Mouse (Mus musculus) stomach, postnatal 0 days (tissue): Measurements from ENCODE around the gene Noa1. TPM values are rescaled to one million over a fixed set of nuclear protein-coding genes. Genes with fewer than 3 reads are reported as not detected.
A peak's percentile ranks its signal among the peaks of the same experiment; 100 is the strongest.

Experiments used
- ATAC-seq: fragments of 200-750 bp; cut with Nextera tagmentation; 2 replicates; pipeline ENCODE4 v1.8.0; 2017; ENCODE audit not compliant: low FRiP score, low TSS enrichment
- DNase-seq: peaks from one replicate; pipeline ENCODE4 v3.0.0-alpha.2; 2016; ENCODE audit warnings: low spot score
- H3K27ac ChIP-seq: fragments of 300-500 bp; sonication (generic); replicated peaks from 2 replicates; pipeline ENCODE4 v1.5.1; 2014; ENCODE audit warnings: mild to moderate bottlenecking, control low read depth
- H3K27me3 ChIP-seq: fragments of 300-500 bp; sonication (generic); 2 replicates; pipeline ENCODE4 v1.6.1; 2014; ENCODE audit warnings: low read length; ENCODE audit not compliant: control insufficient read depth, insufficient read depth
- H3K36me3 ChIP-seq: fragments of 300-500 bp; sonication (generic); 2 replicates; pipeline ENCODE4 v1.6.1; 2014; ENCODE audit warnings: low read length, mixed read lengths; ENCODE audit not compliant: control insufficient read depth, insufficient read depth
- H3K4me1 ChIP-seq: fragments of 300-500 bp; sonication (generic); replicated peaks from 2 replicates; pipeline ENCODE4 v1.6.1; 2014; ENCODE audit warnings: antibody characterized with exemption; ENCODE audit not compliant: control insufficient read depth, insufficient read depth
- H3K4me2 ChIP-seq: fragments of 300-500 bp; sonication (generic); replicated peaks from 2 replicates; pipeline ENCODE4 v1.6.1; 2014; ENCODE audit warnings: low read depth, mild to moderate bottlenecking, control low read depth, moderate library complexity
- H3K4me3 ChIP-seq: fragments of 300-500 bp; sonication (generic); 2 replicates; pipeline ENCODE4 v1.5.1; 2014; ENCODE audit warnings: low read depth, low read length, control low read depth
- H3K9ac ChIP-seq: fragments of 300-500 bp; sonication (generic); 2 replicates; pipeline ENCODE4 v1.6.1; 2014; ENCODE audit warnings: mild to moderate bottlenecking, low read length, control low read depth, mixed read lengths
- H3K9me3 ChIP-seq: fragments of 300-500 bp; sonication (generic); 2 replicates; pipeline ENCODE4 v1.6.1; 2016; ENCODE audit warnings: low read length; ENCODE audit not compliant: control insufficient read depth
- CTCF ChIP-seq: IDR thresholded peaks from 2 replicates; pipeline ENCODE4 v1.5.1; 2016; ENCODE audit warnings: antibody characterized with exemption, low read depth, mild to moderate bottlenecking, moderate library complexity
- EP300 ChIP-seq: optimal IDR thresholded peaks from 2 replicates; pipeline ENCODE3; 2016; ENCODE audit warnings: antibody characterized with exemption
- WGBS: fragments of 180-500 bp; shearing (Covaris S2); extraction: QIAGEN DNeasy Blood & Tissue Kit; methylation state at CpG from one replicate; pipeline ENCODE4 v1.1.7; 2014; 5-methylcytosine and 5-hydroxymethylcytosine counted together
- polyA plus RNA-seq: library from polyadenylated mRNA; unstranded; fragments of >200 nt; fragmentation: Nextera tagmentation; extraction: Ambion mirVana; gene quantifications from 2 replicates; pipeline ENCODE4 v1.2.1, GENCODE M21; 2015

Gene Noa1
- polyA plus RNA-seq, 1 experiment from 2014 or later, result 16.3 TPM

- DNase-seq, result no peak
- no peak for ATAC-seq
- peaks cover 6% of the 10 kb centered on the region; the same call in 1 of the 2 replicates for H3K36me3 ChIP-seq
- no peak overlapping the region for H3K27ac ChIP-seq
- no peaks in the 10 kb centered on the region for H3K4me1 ChIP-seq
- TF ChIP-seq CTCF (peak; percentile 56), EP300 (no peak)
- WGBS, result 73% methylated on average over 8 of the region's 8 CpGs
- no peaks in the 10 kb centered on the region for H3K27me3 ChIP-seq
- H3K4me3 ChIP-seq, result no peak overlapping the region
- no peak overlapping the region for H3K9ac ChIP-seq
- H3K4me2 ChIP-seq, result no peak overlapping the region
- H3K9me3 ChIP-seq, result no peaks in the 10 kb centered on the region
Measured at GRCm38 (mm10) chr5:77269399-77269798, 40.5 kb downstream of the Noa1 start.

- Histone ChIP-seq H3K4me3 (no peak overlapping the region), H3K27me3 (no peaks in the 10 kb centered on the region), H3K36me3 (peaks cover 6% of the 10 kb centered on the region; the same call in 1 of the 2 replicates), H3K9me3 (no peaks in the 10 kb centered on the region), H3K4me1 (no peaks in the 10 kb centered on the region), H3K9ac (no peak overlapping the region), H3K4me2 (no peak overlapping the region), H3K27ac (no peak overlapping the region)
- DNase-seq, result no peak
- TF ChIP-seq CTCF, result no peak
- TF ChIP-seq EP300, result no peak
- whole genome bisulfite sequencing, result 95% methylated on average over 30 of the region's 30 CpGs
- ATAC-seq, result no peak
Measured at GRCm38 (mm10) chr5:77267957-77268624, 41.8 kb downstream of the Noa1 start.

GRCm38 (mm10) chr5:77267441-77267840, 42.4 kb downstream of the Noa1 start:
- Histone ChIP-seq H3K9me3 (no peaks in the 10 kb centered on the region), H3K4me1 (no peaks in the 10 kb centered on the region), H3K27ac (no peak overlapping the region), H3K4me3 (peak overlapping the region; percentile 95), H3K27me3 (no peaks in the 10 kb centered on the region), H3K9ac (no peak overlapping the region), H3K4me2 (peak overlapping the region; percentile 75), H3K36me3 (peaks cover 3% of the 10 kb centered on the region; the same call in 1 of the 2 replicates)
- TF ChIP-seq EP300 (no peak), CTCF (no peak)
- 67% methylated on average over 4 of the region's 4 CpGs for WGBS
- no peak for DNase-seq
- no peak for ATAC-seq

GRCm38 (mm10) chr5:77266886-77267401, 42.9 kb downstream of the Noa1 start:
- no peak for TF ChIP-seq EP300
- TF ChIP-seq CTCF, result no peak
- peak overlapping the region; percentile 75 for H3K4me2 ChIP-seq
- peak overlapping the region; percentile 97 for H3K27ac ChIP-seq
- peak overlapping the region; percentile 95 for H3K4me3 ChIP-seq
- DNase-seq (no peak), ATAC-seq (no peak)
- H3K4me1 ChIP-seq, result no peaks in the 10 kb centered on the region
- WGBS, result 1% methylated on average over 11 of the region's 11 CpGs
- H3K9ac ChIP-seq, result peak overlapping the region; percentile 90
- peaks cover 3% of the 10 kb centered on the region; the same call in 1 of the 2 replicates for H3K36me3 ChIP-seq
- no peaks in the 10 kb centered on the region for H3K27me3 ChIP-seq
- H3K9me3 ChIP-seq, result no peaks in the 10 kb centered on the region

- WGBS, result under 1% methylated on average over 54 of the region's 87 CpGs
- H3K27ac ChIP-seq, result peak overlapping the region; percentile 97
- DNase-seq, result peak; percentile 74
- peak overlapping the region; percentile 90 for H3K9ac ChIP-seq
- no peaks in the 10 kb centered on the region for H3K9me3 ChIP-seq
- peak; percentile 69 for ATAC-seq
- TF ChIP-seq CTCF (no peak; the same call in 1 of the 2 replicates), EP300 (no peak)
- no peaks in the 10 kb centered on the region for H3K27me3 ChIP-seq
- no peaks in the 10 kb centered on the region for H3K4me1 ChIP-seq
- H3K36me3 ChIP-seq, result peaks cover 3% of the 10 kb centered on the region; the same call in 1 of the 2 replicates
- peak overlapping the region; percentile 95 for H3K4me3 ChIP-seq
- peak overlapping the region; percentile 75 for H3K4me2 ChIP-seq
Measured at GRCm38 (mm10) chr5:77266066-77266885, 43.6 kb downstream of the Noa1 start.
